Mouse (Mus musculus) lung, adult 2 months (tissue): ENCODE data around the gene Grid2.

Experiments used
- CTCF ChIP-seq: fragments of 200-500 bp; IDR thresholded peaks from 2 replicates; pipeline ENCODE4 v1.5.1; 2011; ENCODE audit warnings: mild to moderate bottlenecking, low read length, control low read depth; ENCODE audit not compliant: insufficient read depth
- POLR2A ChIP-seq: fragments of 200-500 bp; IDR thresholded peaks from 2 replicates; pipeline ENCODE4 v1.6.1; 2011; ENCODE audit warnings: low read depth, mild to moderate bottlenecking, control low read depth, low read length, borderline replicate concordance; ENCODE audit errors: extremely low read depth

- TF ChIP-seq POLR2A (no peak), CTCF (no peak)
These were observed 1395.1 kb downstream of the Grid2 start for GRCm38 (mm10) chr6:64650765-64651164.
